Mouse (Mus musculus): ENCODE measurements around the gene Dohh.

The Dohh gene

DNA sequence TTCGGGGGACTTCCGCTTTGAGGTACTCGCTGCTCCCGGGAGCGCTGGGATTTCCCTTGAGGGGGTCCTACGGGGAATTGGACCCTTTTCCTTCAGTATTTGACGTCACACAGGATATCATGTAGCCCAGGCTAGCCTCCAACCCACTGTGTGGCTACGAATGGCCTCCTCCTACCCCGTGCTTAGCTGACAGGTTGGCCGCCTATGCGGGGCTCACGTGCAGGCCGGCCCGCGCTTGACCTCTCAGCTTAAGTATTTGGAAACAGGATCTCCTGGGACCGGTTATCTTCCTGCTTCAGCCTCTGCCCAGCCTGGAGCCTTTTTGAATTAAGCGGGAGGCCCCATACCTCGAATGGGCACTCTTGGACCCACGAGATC, 366 bp downstream of the Dohh start:
- no peak for DNase-seq (ENCODE audit: low read depth, low spot score)

DNA sequence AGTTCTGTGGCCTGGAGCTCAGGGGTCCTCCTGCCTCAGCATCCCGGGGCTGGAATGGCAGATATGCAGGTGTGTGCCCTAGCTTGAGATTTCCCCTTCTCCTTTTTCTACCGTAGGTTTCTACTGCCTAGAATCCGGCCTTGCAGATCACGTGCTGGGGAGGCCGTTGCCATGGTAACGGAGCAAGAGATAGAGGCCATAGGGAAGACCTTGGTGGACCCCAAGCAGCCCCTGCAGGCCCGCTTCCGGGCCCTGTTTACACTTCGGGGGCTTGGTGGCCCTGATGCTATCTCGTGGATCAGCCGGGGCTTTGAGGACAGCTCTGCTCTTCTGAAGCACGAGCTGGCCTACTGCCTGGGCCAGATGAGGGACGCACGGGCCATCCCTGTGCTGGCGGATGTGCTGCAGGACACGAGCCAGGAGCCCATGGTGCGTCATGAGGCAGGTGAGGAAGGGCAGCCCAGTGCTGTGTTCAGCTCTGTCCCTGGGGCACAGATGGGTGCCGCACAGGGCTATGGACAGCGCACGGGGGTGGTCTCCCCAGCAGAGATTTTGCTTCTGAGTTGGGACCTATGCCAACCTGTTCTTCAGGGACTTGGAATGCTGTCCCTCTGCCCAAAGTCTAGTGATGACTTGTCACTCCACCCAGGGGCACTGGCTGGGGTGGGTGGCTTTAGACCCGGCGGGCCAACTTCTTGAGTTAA, 1.5 kb downstream of the Dohh start:
- DNase-seq (ENCODE audit: low read depth, low spot score) = no peak

DNA sequence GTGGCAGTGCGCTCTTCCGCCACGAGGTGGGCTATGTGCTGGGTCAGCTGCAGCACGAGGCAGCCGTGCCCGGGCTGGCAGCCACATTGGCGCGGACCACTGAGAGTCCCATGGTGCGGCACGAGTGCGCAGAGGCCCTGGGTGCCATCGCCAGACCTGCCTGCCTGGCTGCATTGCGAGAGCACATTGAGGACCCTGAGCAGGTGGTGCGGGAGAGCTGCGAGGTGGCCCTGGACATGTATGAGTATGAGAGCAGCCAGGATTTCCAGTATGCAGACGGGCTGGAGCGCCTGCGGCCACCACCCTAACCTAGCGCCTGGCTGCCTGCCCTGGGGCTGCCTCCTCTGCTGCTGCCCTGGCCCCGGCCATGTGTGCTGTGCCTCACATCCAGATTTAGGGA, 3.5 kb downstream of the Dohh start:
- no peak for DNase-seq (ENCODE audit: low read depth, low spot score)

DNA sequence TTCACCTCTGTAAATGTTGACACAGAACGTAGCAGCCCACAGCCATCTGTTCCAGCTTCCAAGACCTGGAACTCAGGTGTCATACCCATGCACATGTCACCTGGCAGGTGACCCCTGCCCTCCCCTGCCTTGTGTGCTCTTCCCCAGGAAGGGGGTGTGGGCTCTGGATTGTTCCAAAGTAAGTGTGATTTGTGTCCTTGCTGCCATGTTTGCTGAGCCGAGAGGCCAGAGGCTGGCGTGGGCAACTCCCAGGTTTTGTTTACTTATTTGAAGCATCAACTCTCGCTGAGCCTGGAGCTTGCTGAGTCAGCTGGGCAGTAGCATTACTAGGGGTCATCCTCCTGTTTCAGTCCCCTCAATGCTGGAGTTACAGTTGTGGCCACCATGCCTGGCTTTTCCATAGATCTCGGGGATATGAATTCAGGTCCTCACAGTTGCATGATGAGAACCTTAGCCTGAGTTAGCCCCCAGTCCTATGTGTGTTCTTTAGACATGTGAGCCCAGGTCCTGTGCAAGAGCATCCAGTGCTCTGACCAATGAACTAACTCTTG, 4.4 kb downstream of the Dohh start, which contains the start of gene Gm48552:
TSS of gene Gm48552 (plus strand) at position 501 of the 551 bp plus-strand sequence.
- DNase-seq (ENCODE audit: low read depth, low spot score) = no peak

DNA sequence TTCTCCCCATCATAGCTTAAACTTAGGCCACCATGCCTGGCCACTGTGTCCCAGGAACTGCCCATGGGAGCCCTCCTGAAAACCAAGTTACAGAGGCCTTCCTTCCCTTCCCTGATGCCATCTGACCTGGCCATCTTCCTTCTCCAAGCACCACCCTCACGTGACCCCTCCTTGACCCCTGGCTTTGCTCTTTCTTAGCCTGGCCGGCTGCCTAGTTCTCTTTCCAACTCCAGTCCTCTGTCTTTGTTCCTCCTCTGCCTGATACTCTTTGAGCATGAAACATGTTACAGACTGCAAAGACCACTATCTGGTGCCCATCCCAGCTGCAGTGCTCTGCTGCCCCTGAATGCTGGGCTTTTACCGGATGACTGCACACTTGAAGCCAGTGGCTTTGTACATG, 5.1 kb downstream of the Dohh start:
- DNase-seq (ENCODE audit: low read depth, low spot score) = no peak

DNA sequence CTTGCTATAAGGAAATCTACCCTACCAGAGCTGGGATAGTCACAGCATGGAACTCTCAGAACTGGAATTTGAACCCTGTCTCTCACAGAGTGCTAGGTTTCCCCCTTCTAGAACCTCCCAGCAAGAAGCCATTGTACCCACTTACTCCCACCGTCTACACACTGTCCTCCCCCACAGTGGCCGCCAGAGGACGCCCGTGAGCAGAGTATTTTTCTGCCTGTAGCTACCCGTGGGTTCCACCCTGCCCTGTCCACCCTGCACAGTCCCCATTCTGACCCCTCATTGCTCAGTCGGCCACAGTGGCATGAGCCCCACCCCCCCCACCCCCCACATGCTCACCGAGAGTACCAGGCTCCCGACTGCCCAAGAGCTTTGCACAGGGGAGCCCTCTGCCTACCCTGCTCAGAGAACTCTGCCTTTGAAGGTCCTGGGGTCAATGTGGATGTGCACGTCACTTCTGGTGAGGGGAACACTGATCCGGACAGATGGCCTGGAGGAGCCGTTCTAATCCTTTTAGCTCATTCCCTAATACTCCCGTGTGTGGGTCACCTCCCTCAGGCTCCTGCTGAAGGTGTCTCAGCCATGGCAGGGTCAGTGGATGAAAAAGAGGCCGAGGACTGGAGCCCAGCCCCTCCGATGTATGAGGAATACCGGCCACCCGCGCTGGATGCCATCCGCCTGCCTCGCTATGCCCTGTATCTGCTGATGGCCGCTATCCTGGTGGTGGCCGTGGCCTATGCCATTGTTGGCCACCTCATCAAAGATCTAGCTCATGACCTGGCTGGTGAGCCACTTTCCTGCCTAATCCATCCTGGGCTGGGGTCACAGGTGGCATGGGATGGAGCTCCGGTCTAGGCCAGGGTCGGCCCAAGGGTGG, 5.8 kb downstream of the Dohh start:
- DNase-seq (ENCODE audit: low read depth, low spot score) = no peak

DNA sequence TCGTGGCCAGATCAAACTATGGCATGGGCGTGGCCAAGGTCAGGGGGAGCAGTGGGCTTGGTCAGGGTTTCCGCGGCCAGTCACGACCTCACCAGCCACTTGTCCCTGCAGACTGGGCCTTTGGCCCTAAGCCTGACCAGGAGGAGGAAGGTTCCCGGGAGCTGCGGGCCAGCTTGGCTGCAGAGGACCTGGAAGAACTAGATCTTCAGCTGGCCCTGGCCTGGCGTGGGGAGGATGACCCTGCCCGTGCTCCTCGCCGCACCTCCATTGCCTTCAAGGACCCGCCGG, 6.4 kb downstream of the Dohh start:
- no peak for DNase-seq (ENCODE audit: low read depth, low spot score)

DNA sequence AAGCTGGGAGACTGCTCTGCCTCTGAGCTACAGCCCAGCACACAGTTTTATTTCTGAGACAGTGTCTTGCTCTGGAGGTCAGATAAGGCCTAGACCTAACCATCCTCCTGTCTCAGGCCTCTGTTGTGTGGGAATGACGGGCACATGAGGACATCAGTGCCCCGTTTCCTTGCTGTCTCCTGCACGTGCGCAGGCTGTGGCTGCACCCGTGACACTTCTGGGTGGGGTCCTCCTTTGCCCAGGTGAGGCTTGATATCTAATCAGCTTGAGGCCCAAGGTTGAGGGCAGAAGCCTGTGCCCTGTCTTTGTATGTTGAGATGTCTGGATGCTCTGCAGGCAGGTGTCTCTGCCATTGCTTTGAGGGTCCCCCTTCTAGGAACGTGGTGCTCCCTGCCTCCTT, 8.0 kb downstream of the Dohh start:
- no peak for DNase-seq (ENCODE audit: low read depth, low spot score)

DNA sequence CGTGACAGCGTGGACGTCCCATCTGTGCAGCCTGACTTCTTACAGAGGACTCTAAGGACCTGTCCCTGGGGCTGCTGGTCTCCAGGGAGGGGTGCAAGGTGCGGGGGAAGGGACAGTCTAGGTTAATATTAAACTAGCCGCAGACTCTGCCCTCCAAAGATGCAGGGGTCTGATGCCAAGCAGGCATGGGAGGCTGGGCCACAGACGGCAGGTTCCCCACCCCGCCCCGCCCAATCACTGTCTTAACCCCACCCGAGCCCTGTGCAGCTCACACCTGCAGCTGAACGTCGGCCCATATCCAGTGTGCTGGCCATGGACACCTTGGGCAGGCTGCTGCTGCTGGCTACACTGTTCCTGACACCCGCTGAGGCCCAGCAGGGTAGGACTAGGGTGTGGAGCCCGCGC, 8.6 kb downstream of the Dohh start, which contains the start of gene Smim24:
TSS of gene Smim24 (plus strand) at position 271 of the 405 bp plus-strand sequence.
- no peak for DNase-seq (ENCODE audit: low read depth, low spot score)

DNA sequence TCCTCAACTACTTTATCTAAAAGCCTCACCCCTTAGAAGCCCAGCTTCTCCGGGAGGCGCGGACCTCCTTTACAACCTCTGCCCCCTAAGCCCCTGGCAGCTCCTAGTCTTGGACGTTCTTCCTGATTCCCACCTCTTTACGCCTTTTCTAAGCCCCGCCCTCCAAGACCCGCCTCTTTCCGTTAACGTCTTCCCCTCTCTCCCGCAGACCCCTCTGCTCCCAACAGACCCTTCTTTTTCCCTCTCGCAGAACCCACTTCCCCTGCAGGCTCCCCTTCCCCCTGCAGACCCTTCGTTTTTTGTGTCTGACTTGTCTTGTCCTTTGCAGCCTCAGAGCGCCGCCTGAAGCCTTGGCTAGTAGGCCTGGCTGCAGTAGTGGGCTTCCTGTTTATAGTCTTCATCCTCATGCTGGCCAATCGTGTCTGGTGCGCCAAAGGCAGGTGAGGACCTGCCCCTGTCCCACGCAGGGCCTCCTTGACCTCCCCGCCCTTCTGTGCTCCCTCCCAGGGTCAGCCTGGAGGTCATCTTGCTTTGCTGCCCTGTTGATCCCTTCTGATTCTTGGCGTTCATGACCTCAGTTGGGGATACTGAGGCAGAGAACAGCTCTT, 9.3 kb downstream of the Dohh start:
- DNase-seq (ENCODE audit: low read depth, low spot score) = no peak

DNA sequence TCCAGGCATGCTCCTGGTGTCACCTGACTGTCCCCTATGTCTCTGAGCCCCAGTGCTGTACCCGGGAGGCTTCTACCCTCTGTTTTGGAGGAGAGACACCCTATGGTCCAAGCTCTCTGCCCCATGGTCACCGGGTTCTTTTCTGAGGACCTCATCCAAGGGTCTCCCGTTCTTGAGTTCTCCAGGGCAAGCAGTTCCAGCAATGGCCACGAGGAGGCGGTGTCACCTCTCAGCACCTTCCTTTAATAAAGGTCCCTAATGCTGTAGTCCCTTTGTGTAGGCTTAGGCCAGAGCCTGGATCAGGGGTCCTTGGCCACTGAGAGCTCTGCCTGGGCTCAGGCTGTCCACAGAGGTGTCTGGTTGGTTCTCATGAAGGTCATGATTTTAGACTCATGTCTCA, 10.9 kb downstream of the Dohh start:
- no peak for DNase-seq (ENCODE audit: low read depth, low spot score)

DNA sequence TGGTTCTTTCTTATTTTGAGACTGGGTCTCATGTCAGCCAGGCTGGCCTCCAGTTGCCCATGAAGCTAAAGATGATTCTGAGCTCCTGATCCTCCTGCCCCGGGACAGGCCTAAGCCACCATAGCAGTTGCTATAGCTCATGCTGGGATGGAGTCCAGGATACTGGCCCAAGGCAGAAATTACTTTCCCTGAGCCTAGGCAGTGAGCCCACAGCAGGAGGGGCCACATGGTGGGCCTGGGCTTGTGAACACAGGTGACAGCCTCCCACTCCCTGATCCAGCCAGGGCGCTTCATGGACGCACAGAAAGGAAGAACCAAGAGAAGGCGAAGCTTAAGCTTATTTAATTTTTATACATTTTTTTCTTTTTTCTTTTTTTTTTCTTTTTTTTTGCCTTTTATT, 11.6 kb downstream of the Dohh start:
- no peak for DNase-seq (ENCODE audit: low read depth, low spot score)

DNA sequence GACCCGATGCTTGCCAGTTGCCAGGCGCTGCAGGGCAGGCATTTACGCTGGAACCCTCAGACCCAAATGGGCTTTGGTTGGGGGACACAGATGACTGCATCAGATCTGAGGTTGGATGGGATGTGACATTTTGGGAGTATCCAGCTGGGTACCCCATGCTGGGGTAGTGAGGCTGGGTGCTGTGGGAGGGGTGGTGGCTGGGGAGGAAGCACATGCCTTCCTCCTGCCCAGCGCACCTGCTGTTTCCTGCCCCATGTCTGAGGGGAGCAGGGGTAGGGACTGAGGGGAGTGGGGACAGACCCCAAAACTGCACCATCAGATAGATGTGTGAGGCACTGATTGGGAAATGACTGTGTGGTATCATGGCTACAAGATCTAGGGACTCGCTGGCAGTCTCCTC, 12.5 kb downstream of the Dohh start:
- DNase-seq (ENCODE audit: low read depth, low spot score) = no peak

DNA sequence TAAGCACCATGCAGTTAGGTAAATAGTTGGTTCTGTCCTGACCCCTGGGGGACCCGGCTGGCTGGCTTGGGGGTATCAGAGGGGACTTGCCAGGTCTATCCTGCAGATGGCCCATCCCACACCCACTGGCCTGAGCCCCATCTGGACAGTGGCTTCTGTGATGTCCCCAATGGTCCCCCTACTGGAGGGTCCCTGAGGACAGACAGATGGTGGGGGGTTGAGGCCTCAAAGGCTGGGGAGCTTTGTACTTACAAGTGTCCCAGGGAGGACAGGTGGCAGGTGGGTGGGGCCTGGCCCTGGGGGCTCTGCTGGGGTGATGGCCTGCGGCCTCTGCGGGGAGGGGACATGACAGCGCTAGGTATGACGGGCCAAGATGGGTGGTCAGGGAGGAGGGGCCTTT, 15.1 kb downstream of the Dohh start:
- no peak for DNase-seq (ENCODE audit: low read depth, low spot score)

DNA sequence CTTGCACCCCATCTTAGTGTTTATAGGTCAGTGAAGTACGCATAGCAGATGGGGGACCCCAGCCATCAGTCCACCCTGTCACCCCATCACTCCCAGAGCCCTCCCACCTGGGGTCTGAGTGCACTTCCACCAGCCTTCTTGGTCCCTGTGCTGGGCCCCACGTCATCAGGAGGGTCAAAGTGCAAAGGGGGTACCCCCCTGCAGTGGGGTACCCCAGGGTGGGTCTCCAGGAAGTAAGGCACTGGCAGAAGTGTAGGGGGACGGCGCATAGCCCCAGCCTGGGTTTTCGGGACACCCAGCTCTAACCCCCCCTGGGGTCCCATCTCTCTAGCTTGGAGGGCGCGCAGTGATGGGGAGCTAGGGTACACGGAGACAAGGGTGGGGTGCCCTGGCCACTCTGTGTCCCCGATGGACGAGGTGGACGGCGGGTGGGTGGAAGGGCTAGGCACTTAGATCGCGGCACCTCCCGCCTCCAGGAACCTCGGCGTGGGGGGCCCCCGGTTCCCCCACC, 15.6 kb downstream of the Dohh start:
- DNase-seq (ENCODE audit: low read depth, low spot score) = no peak

DNA sequence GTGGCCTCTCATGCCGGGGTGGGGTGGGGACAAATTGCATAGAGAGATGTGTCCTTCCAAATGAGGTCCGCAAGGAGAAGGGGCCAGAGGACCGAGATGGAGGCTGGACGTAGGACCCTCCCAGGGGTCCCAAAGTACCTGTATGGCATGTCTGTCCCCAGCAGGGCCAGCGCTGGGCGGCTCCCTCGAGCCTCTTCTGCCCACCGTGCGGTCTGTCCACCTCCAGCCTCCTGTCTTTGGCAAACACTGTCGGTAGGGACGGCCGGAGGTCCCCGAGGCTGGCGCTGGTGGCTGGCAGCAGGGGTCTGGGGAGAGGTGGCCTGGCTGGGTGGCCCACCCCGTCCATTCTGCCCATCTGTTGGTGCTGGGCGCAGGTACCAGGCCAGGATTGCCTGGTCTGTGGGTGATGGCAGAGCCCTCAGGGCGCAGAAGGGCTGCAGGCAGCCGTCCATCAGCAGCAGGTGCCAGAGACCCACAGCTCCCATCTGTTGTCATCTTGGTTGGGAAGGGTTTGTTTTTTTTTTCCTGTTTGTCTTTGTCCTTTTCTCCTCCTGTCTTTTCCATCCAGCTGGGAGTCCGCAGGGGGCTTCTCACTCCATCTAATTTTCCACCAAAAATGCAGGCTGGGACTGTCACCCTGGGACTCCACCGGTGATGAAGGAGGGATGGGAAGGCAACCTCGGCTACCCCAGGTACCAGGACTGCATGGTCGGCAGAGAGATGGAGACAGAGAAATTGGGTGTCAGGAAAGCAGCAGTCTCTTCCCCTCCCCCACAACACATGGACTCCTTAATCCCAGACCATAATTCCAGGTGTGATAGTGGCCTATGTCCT, 16.4 kb downstream of the Dohh start:
- DNase-seq (ENCODE audit: low read depth, low spot score) = no peak

DNA sequence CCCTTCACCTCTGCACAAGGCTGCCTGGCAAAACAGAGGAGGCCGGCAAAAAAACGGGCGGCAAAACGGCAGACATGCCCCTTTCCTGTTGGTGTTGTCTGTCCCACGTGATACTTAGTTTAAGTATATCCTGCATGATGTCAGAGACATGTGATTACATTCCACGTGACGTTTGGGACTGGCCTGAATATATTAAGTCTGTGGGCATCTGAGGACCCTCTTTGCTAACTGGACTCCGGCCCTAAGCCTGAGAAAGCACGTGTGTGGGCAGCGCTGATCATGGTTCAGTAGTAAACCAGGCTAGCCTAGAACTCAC, 16.9 kb downstream of the Dohh start:
- no peak for DNase-seq (ENCODE audit: low read depth, low spot score)

DNA sequence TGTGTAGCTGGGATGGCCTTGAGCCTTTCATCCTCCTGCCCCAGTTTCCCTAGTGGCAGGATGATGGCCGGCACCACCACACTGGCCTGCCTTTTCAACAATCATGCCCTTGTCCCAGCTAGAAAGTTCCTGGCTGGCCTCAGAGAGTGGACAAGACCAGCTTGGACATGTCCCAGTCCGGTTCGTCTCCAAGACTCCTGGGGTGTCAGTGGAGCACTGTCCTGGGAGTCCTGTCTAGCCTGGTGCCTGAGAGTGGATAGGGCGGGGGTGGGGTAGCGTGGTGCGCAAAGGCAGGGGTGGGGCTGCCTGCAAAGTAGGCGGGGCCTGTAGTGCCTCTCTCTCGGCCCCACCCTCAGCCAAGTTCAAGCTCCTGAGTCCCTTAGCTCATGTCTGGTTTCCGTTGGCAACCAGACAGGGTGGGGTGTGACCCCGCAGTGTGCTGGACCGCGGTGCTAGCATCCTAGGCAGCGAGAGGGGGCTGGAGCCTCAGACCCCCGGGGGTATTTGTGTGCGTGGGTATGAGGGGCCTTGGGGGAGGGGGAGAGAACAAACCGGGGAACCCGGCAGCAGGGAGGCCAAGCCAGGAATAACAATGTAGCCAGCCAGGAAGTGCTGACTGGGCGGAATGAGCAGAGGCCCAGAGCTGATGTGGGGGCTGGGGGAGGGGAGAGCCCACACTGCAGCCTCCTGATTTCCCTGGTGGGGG, 17.4 kb downstream of the Dohh start:
- DNase-seq (ENCODE audit: low read depth, low spot score) = peak; percentile 62

DNA sequence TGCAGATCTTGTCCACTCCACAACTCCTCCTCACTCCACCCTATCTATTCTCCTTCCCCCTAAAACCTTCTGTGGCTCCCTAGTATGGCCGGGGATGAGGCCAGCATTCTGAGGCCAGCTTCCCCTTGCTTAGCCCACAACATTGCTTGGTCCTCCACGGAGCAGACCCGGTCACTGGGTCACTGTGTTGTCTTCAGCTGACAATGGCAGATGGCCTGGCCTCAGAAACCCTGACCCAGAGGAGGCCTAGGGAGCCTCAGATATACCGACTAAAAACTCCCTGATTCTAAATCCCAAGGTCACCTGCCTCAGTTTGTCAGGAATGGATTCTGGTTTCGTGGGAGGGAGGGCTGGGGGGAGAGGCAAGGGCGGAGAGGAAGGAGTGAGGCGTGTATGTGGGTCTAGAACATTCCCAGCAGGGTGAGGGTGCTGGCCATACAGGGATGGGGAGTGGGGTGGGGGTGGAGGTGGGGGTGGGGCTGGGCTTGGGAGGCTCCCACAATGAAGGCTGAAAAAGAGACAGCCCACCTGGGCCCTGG, 18.1 kb downstream of the Dohh start:
- no peak for DNase-seq (ENCODE audit: low read depth, low spot score)

DNA sequence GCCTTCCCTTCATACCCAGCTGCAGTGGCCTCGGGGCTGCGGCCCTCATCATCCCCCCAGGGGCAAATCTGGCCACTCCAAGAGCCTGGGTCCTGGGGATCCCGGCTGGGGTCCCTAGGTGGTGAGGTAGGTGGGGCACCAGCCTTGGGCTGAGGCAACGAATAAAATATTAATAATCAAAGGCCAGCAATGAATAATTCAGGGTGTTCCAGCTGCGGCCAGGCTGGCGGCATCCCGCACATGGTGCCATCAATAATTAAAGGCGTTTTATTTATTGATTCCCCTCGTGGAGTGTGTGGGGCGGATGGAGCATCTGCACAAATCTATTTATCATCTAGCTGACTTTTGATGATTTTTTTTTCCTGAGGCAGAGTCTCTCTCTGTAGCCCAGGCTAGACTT, 19.3 kb downstream of the Dohh start:
- DNase-seq (ENCODE audit: low read depth, low spot score) = no peak

DNA sequence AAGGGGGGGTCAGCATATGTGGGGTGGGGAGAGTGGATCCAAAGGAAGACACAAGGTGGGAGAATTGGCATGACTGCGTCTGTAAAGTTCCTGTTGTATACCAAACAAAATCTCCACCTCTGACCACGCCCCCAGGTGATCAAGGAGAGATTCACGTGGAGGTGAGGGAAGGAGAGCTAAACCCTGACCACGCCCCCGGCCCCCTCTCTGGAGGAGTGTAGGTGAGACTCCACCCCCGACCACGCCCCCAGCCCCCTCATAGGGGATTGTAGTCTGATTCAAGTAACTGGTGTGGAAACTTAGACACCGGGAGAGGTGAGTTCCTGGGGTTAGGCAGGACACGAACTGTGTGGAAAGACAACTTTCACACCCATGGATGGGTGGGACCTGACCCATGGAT, 19.9 kb downstream of the Dohh start:
- DNase-seq (ENCODE audit: low read depth, low spot score) = no peak

Data from c-Kit-negative CD71-positive TER-119-positive erythroid progenitor cells, embryonic 14.5 days (primary cell).